Mouse (Mus musculus) heart, embryonic 13.5 days (tissue): ENCODE measurements around the gene Zfand6. TPM values are rescaled to one million over a fixed set of nuclear protein-coding genes. Genes with fewer than 3 reads are reported as not detected.
A peak's percentile ranks its signal among the peaks of the same experiment; 100 is the strongest.

Experiments
- ATAC-seq: fragments of 200-750 bp; cut with Nextera tagmentation; 2 replicates; pipeline ENCODE4 v1.8.0; 2017; ENCODE audit warnings: moderate TSS enrichment; ENCODE audit not compliant: insufficient number of reproducible peaks, low FRiP score, low TSS enrichment; ENCODE audit errors: extremely low read depth
- H3K27ac ChIP-seq: fragments of 300-500 bp; sonication (generic); replicated peaks from 2 replicates; pipeline ENCODE4 v1.5.1; 2015; ENCODE audit warnings: moderate library complexity, mild to moderate bottlenecking, inconsistent platforms
- H3K27me3 ChIP-seq: fragments of 300-500 bp; sonication (generic); replicated peaks from 2 replicates; pipeline ENCODE4 v1.6.1; 2015; ENCODE audit warnings: mild to moderate bottlenecking, inconsistent platforms
- H3K36me3 ChIP-seq: fragments of 300-500 bp; sonication (generic); 2 replicates; pipeline ENCODE4 v1.6.1; 2015; ENCODE audit warnings: mild to moderate bottlenecking, inconsistent platforms
- H3K4me1 ChIP-seq: fragments of 300-500 bp; sonication (generic); 2 replicates; pipeline ENCODE4 v1.6.1; 2015; ENCODE audit warnings: inconsistent platforms
- H3K4me2 ChIP-seq: fragments of 300-500 bp; sonication (generic); 2 replicates; pipeline ENCODE4 v1.6.1; 2015; ENCODE audit warnings: inconsistent platforms, mild to moderate bottlenecking, moderate library complexity
- H3K4me3 ChIP-seq: fragments of 300-500 bp; sonication (generic); 2 replicates; pipeline ENCODE4 v1.5.1; 2015; ENCODE audit warnings: moderate library complexity, mild to moderate bottlenecking, inconsistent platforms
- H3K9ac ChIP-seq: fragments of 300-500 bp; sonication (generic); 2 replicates; pipeline ENCODE4 v1.6.1; 2015; ENCODE audit warnings: inconsistent platforms, mild to moderate bottlenecking, moderate library complexity
- H3K9me3 ChIP-seq: fragments of 300-500 bp; sonication (generic); 2 replicates; pipeline ENCODE4 v1.6.1; 2016; ENCODE audit warnings: inconsistent platforms
- WGBS: fragments of 180-500 bp; shearing (Covaris S2); methylation state at CpG from one replicate; pipeline ENCODE4 v1.1.7; 2015; ENCODE audit warnings: mixed read lengths; 5-methylcytosine and 5-hydroxymethylcytosine counted together
- polyA plus RNA-seq: library from polyadenylated mRNA; unstranded; fragments of >200 nt; fragmentation: Nextera tagmentation; extraction: Ambion mirVana; gene quantifications from 2 replicates; pipeline ENCODE4 v1.2.1, GENCODE M21; 2015

Zfand6 gene
- 134 and 149 TPM in 2 replicates for polyA plus RNA-seq

- peak within 1 kb of the TSS; percentile 94 for H3K27ac ChIP-seq
- WGBS: under 1% methylated on average over 67 of the region's 87 CpGs
- H3K36me3 ChIP-seq: no peaks in the 10 kb centered on the region
- peaks cover 22% of the 10 kb centered on the region for H3K4me1 ChIP-seq
- H3K4me2 ChIP-seq: peak within 1 kb of the TSS; percentile 94
- H3K9me3 ChIP-seq: no peaks in the 10 kb centered on the region
- ATAC-seq: peak; percentile 98
- no peaks in the 10 kb centered on the region for H3K27me3 ChIP-seq
- peak within 1 kb of the TSS; percentile 79 for H3K4me3 ChIP-seq
- H3K9ac ChIP-seq: peak within 1 kb of the TSS; percentile 89
Observed at GRCm38 (mm10) chr7:84689251-84690100, at the start of gene Zfand6. TSS of gene Zfand6 (minus strand) at chr7:84689959.

GRCm38 (mm10) chr7:84736803-84737202, 47.0 kb upstream of the Zfand6 start:
- H3K9me3 ChIP-seq: no peaks in the 10 kb centered on the region
- 0 out of 2 replicates have a peak, but pooled peaks cover 3% of the 10 kb centered on the region for H3K4me1 ChIP-seq
- H3K9ac ChIP-seq: no peak overlapping the region
- 79% methylated on average over 2 of the region's 2 CpGs for WGBS
- H3K27me3 ChIP-seq: no peaks in the 10 kb centered on the region
- H3K4me3 ChIP-seq: no peak overlapping the region
- ATAC-seq: no peak
- no peaks in the 10 kb centered on the region for H3K36me3 ChIP-seq
- no peak overlapping the region for H3K4me2 ChIP-seq
- H3K27ac ChIP-seq: no peak overlapping the region

GRCm38 (mm10) chr7:84733038-84733437, 43.3 kb upstream of the Zfand6 start:
- no peak overlapping the region for H3K9ac ChIP-seq
- no peak overlapping the region for H3K4me3 ChIP-seq
- H3K9me3 ChIP-seq: no peaks in the 10 kb centered on the region
- no peak overlapping the region for H3K27ac ChIP-seq
- H3K4me1 ChIP-seq: no peaks in the 10 kb centered on the region
- no peak overlapping the region for H3K4me2 ChIP-seq
- no peaks in the 10 kb centered on the region for H3K36me3 ChIP-seq
- 61% methylated on average over 1 of the region's 1 CpGs for WGBS
- no peaks in the 10 kb centered on the region for H3K27me3 ChIP-seq
- no peak for ATAC-seq

GRCm38 (mm10) chr7:84732052-84732451, 42.3 kb upstream of the Zfand6 start:
- H3K4me2 ChIP-seq: no peak overlapping the region
- ATAC-seq: no peak
- H3K4me3 ChIP-seq: no peak overlapping the region
- WGBS: 80% methylated on average over 1 of the region's 1 CpGs
- H3K36me3 ChIP-seq: no peaks in the 10 kb centered on the region
- no peaks in the 10 kb centered on the region for H3K27me3 ChIP-seq
- H3K27ac ChIP-seq: no peak overlapping the region
- H3K9ac ChIP-seq: no peak overlapping the region
- H3K9me3 ChIP-seq: no peaks in the 10 kb centered on the region
- H3K4me1 ChIP-seq: no peaks in the 10 kb centered on the region

- H3K4me1 ChIP-seq: no peaks in the 10 kb centered on the region
- no peak overlapping the region for H3K9ac ChIP-seq
- no peak overlapping the region for H3K27ac ChIP-seq
- H3K4me3 ChIP-seq: no peak overlapping the region
- H3K36me3 ChIP-seq: no peaks in the 10 kb centered on the region
- H3K9me3 ChIP-seq: no peaks in the 10 kb centered on the region
- no peak for ATAC-seq
- H3K4me2 ChIP-seq: no peak overlapping the region
- 81% methylated on average over 3 of the region's 3 CpGs for WGBS
- no peaks in the 10 kb centered on the region for H3K27me3 ChIP-seq
Observed at GRCm38 (mm10) chr7:84731076-84731475, 41.3 kb upstream of the Zfand6 start.

GRCm38 (mm10) chr7:84722804-84723459, 33.2 kb upstream of the Zfand6 start:
- WGBS: 26% methylated on average over 7 of the region's 7 CpGs

GRCm38 (mm10) chr7:84710287-84710958, 20.7 kb upstream of the Zfand6 start:
- Histone ChIP-seq H3K27me3 (no peaks in the 10 kb centered on the region), H3K36me3 (no peaks in the 10 kb centered on the region), H3K4me2 (no peak overlapping the region), H3K4me1 (no peaks in the 10 kb centered on the region), H3K9ac (no peak overlapping the region), H3K9me3 (no peaks in the 10 kb centered on the region), H3K27ac (no peak overlapping the region), H3K4me3 (no peak overlapping the region)
- no peak for ATAC-seq

More at GRCm38 (mm10) chr7:84722804-84723459, 33.2 kb upstream of the Zfand6 start:
- no peak overlapping the region for H3K9ac ChIP-seq
- 0 out of 2 replicates have a peak overlapping the region, but pooled peaks have one; percentile 8 for H3K27ac ChIP-seq
- no peaks in the 10 kb centered on the region for H3K9me3 ChIP-seq
- no peaks in the 10 kb centered on the region for H3K36me3 ChIP-seq
- H3K4me3 ChIP-seq: no peak overlapping the region
- peak; percentile 58; the same call in 1 of the 2 replicates for ATAC-seq
- peaks cover 9% of the 10 kb centered on the region for H3K4me1 ChIP-seq
- H3K27me3 ChIP-seq: no peaks in the 10 kb centered on the region
- 0 out of 2 replicates have a peak overlapping the region, but pooled peaks have one; percentile 7 for H3K4me2 ChIP-seq

- no peak for ATAC-seq
- Histone ChIP-seq H3K9me3 (no peaks in the 10 kb centered on the region), H3K36me3 (no peaks in the 10 kb centered on the region), H3K27me3 (no peaks in the 10 kb centered on the region), H3K4me1 (no peaks in the 10 kb centered on the region), H3K9ac (no peak overlapping the region), H3K4me2 (no peak overlapping the region), H3K27ac (no peak overlapping the region), H3K4me3 (no peak overlapping the region)
- WGBS: 71% methylated on average over 3 of the region's 3 CpGs
Observed at GRCm38 (mm10) chr7:84706877-84707276, 17.1 kb upstream of the Zfand6 start.

GRCm38 (mm10) chr7:84690101-84690509, 346 bp upstream of the Zfand6 start:
- no peak for ATAC-seq
- Histone ChIP-seq H3K4me2 (peak overlapping the region; percentile 94), H3K9ac (peak overlapping the region; percentile 81), H3K9me3 (no peaks in the 10 kb centered on the region), H3K27ac (no peak overlapping the region), H3K4me1 (peaks cover 22% of the 10 kb centered on the region), H3K36me3 (no peaks in the 10 kb centered on the region), H3K27me3 (no peaks in the 10 kb centered on the region), H3K4me3 (peak overlapping the region; percentile 79)
- 5% methylated on average over 19 of the region's 19 CpGs for WGBS

GRCm38 (mm10) chr7:84687653-84688580, 1.8 kb downstream of the Zfand6 start:
- peak overlapping the region; percentile 16; the same call in 1 of the 2 replicates for H3K27ac ChIP-seq
- peak overlapping the region; percentile 94 for H3K4me2 ChIP-seq
- no peaks in the 10 kb centered on the region for H3K9me3 ChIP-seq
- no peaks in the 10 kb centered on the region for H3K27me3 ChIP-seq
- H3K4me3 ChIP-seq: peak overlapping the region; percentile 79
- no peak for ATAC-seq
- peak overlapping the region; percentile 89 for H3K9ac ChIP-seq
- peaks cover 26% of the 10 kb centered on the region for H3K4me1 ChIP-seq
- 68% methylated on average over 12 of the region's 12 CpGs for WGBS
- no peaks in the 10 kb centered on the region for H3K36me3 ChIP-seq
